19 mouse cellular contexts compared by ENCODE assay signal in genomic region chr10:76931794-76932193, GRCm38 (mm10). TPM values are rescaled to one million over a fixed set of nuclear protein-coding genes. Genes with fewer than 3 reads are reported as not detected.
DNase-seq lines count a peak whose midpoint lies in the region; ATAC-seq and TF ChIP-seq lines count a peak whose summit lies in the region.
"Had no signal": no experiment of that assay in that cellular context is flagged by ENCODE, and none has a peak within 500 bp of the region (broad histone marks: within the 10 kb centered on the region; RNA-seq: fewer than 3 reads in every experiment).

No protein-coding gene starts in this region.

- H3K4me1 ChIP-seq in midbrain, embryonic 15.5 days, result no peaks in the 10 kb centered on the region
- H3K4me1 ChIP-seq in intestine, postnatal 0 days (replicated peaks; ENCODE audit: control insufficient read depth, insufficient read depth, low read length), result no peaks in the 10 kb centered on the region
- H3K4me1 ChIP-seq: forebrain, embryonic 12.5 days; intestine, embryonic 15.5 days; limb, embryonic 12.5 days; liver, embryonic 15.5 days; lung, embryonic 15.5 days; midbrain, embryonic 10.5 days; neural tube, embryonic 12.5 days had no signal

- no peak overlapping the region for H3K4me2 ChIP-seq in midbrain, embryonic 15.5 days
- no peak overlapping the region for H3K4me2 ChIP-seq in intestine, postnatal 0 days (replicated peaks; ENCODE audit: low read depth)
- H3K4me2 ChIP-seq: forebrain, embryonic 12.5 days; intestine, embryonic 15.5 days; limb, embryonic 12.5 days; liver, embryonic 15.5 days; lung, embryonic 15.5 days; neural tube, embryonic 12.5 days; stomach, embryonic 15.5 days had no signal

- no peak for ATAC-seq in midbrain, embryonic 15.5 days (replicated peaks)
- no peak for ATAC-seq in intestine, postnatal 0 days
- ATAC-seq: activated CD4-positive, CD25-positive, alpha-beta regulatory T cell, adult 4 months; hindbrain, embryonic 16.5 days; intestine, embryonic 15.5 days; midbrain, embryonic 16.5 days had no signal

- H3K27me3 ChIP-seq in midbrain, embryonic 15.5 days (replicated peaks), result no peaks in the 10 kb centered on the region
- no peaks in the 10 kb centered on the region for H3K27me3 ChIP-seq in intestine, postnatal 0 days (replicated peaks; ENCODE audit: control insufficient read depth, insufficient read depth, low read length)
- H3K27me3 ChIP-seq: forebrain, embryonic 12.5 days; intestine, embryonic 15.5 days; limb, embryonic 12.5 days; liver, embryonic 15.5 days; lung, embryonic 15.5 days; neural tube, embryonic 12.5 days; stomach, embryonic 15.5 days had no signal

- TF ChIP-seq CTCF in intestine, postnatal 0 days (IDR thresholded peaks at IDR 0.05; ENCODE audit: low read depth), result no peak

- 92% methylated on average over 1 of the region's 1 CpGs for WGBS in midbrain, embryonic 15.5 days
- WGBS in intestine, postnatal 0 days, result 65% methylated on average over 1 of the region's 1 CpGs

- H3K9ac ChIP-seq in midbrain, embryonic 15.5 days, result no peak overlapping the region
- H3K9ac ChIP-seq in intestine, postnatal 0 days (ENCODE audit: low read depth, low read length), result no peak overlapping the region
- H3K9ac ChIP-seq: forebrain, embryonic 12.5 days; intestine, embryonic 15.5 days; limb, embryonic 12.5 days; liver, embryonic 15.5 days; lung, embryonic 15.5 days; neural tube, embryonic 12.5 days; stomach, embryonic 15.5 days had no signal

- no peak overlapping the region for H3K4me3 ChIP-seq in midbrain, embryonic 15.5 days
- no peak overlapping the region for H3K4me3 ChIP-seq in intestine, postnatal 0 days (ENCODE audit: low read depth, low read length)
- H3K4me3 ChIP-seq: forebrain, embryonic 12.5 days; hindbrain, embryonic 10.5 days; intestine, embryonic 15.5 days; limb, embryonic 12.5 days; liver, embryonic 15.5 days; lung, embryonic 15.5 days; midbrain, embryonic 10.5 days; neural tube, embryonic 12.5 days; stomach, embryonic 15.5 days had no signal

- intact Hi-C loops in left cerebral cortex, postnatal 4 days (cut with DNase I), result no loop called here
- intact Hi-C loops in left cerebral cortex, postnatal 10 days (cut with DNase I), result no loop called here

- H3K27ac ChIP-seq in midbrain, embryonic 15.5 days, result no peak overlapping the region
- no peak overlapping the region for H3K27ac ChIP-seq in intestine, postnatal 0 days (ENCODE audit: low read depth, low read length)
- H3K27ac ChIP-seq: forebrain, embryonic 12.5 days; hindbrain, embryonic 10.5 days; intestine, embryonic 15.5 days; limb, embryonic 12.5 days; liver, embryonic 15.5 days; lung, embryonic 15.5 days; midbrain, embryonic 10.5 days; neural tube, embryonic 12.5 days; stomach, embryonic 15.5 days had no signal

- H3K9me3 ChIP-seq in midbrain, embryonic 15.5 days, result no peaks in the 10 kb centered on the region
- H3K9me3 ChIP-seq in intestine, postnatal 0 days (ENCODE audit: control insufficient read depth), result no peaks in the 10 kb centered on the region
- H3K9me3 ChIP-seq: forebrain, embryonic 12.5 days; hindbrain, embryonic 10.5 days; intestine, embryonic 15.5 days; limb, embryonic 12.5 days; liver, embryonic 15.5 days; lung, embryonic 15.5 days; neural tube, embryonic 12.5 days; stomach, embryonic 15.5 days had no signal

- peak; percentile 19 for DNase-seq in left cerebral cortex, postnatal 4 days
- DNase-seq in left cerebral cortex, postnatal 10 days (ENCODE audit: extremely low spot score in 1 of 2, low spot score in 2 of 2), result no peak
- peak; percentile 52 for DNase-seq in cerebellum, adult 9-10 months
- DNase-seq in cerebellum, postnatal 36 days, result peak; percentile 26 to 35

- no peaks in the 10 kb centered on the region for H3K36me3 ChIP-seq in midbrain, embryonic 15.5 days (replicated peaks)
- H3K36me3 ChIP-seq in intestine, postnatal 0 days (ENCODE audit: control insufficient read depth, insufficient read depth), result no peaks in the 10 kb centered on the region
- H3K36me3 ChIP-seq: forebrain, embryonic 12.5 days; hindbrain, embryonic 10.5 days; intestine, embryonic 15.5 days; limb, embryonic 12.5 days; liver, embryonic 15.5 days; lung, embryonic 15.5 days; neural tube, embryonic 12.5 days; stomach, embryonic 15.5 days had no signal

RNA-seq across cellular contexts. Expression of gene Pcbp3, which starts 29.9 kb away (rescaled TPM):
- total RNA-seq in left cerebral cortex, postnatal 4 days (2021), result 10 to 100 TPM; 51.4 to 52.6 TPM
- total RNA-seq in left cerebral cortex, postnatal 10 days (2021), result 10 to 100 TPM; 72.8 to 79.4 TPM
- polyA plus RNA-seq in midbrain, embryonic 15.5 days (2015; fragmentation: Nextera tagmentation; extraction: Ambion mirVana), result 69.5 and 72.5 TPM in 2 replicates
- polyA plus RNA-seq in intestine, postnatal 0 days (2015; fragmentation: Nextera tagmentation; extraction: Ambion mirVana), result 18.1 and 18.8 TPM in 2 replicates
- total RNA-seq: CH12.LX had no signal

Comparison
In these comparisons a context has a peak if more than half of its experiments do, and no peak if none do; other contexts are left out.
1. DNase-seq: peak in left cerebral cortex, postnatal 4 days (single experiment), cerebellum, adult 9-10 months (single experiment) and cerebellum, postnatal 36 days (2 of 2); none in left cerebral cortex, postnatal 10 days (0 of 2).